Mouse (Mus musculus) heart, adult 2 months (tissue): ENCODE measurements at regions not wholly inside any gene's neighbourhood (a gene's known extent, or its start where the extent isn't known, plus 50 kb on each side); places are given as distances from the start of the nearest gene placed in this dataset.

ENCODE experiments used
- CTCF ChIP-seq: fragments of 200-600 bp; IDR thresholded peaks from 2 replicates; pipeline ENCODE4 v1.8.1; 2022; ENCODE audit warnings: antibody characterized with exemption, mild to moderate bottlenecking, moderate library complexity
- EP300 ChIP-seq: fragments of 200-500 bp; IDR thresholded peaks from 2 replicates; pipeline ENCODE4 v1.6.1; 2011; ENCODE audit warnings: low read depth, low read length, control low read depth; ENCODE audit not compliant: insufficient read depth
- POLR2A ChIP-seq: fragments of 200-500 bp; IDR thresholded peaks from 2 replicates; pipeline ENCODE4 v1.6.1; 2011; ENCODE audit warnings: mild to moderate bottlenecking, low read depth, low read length, control low read depth; ENCODE audit not compliant: insufficient read depth

GRCm38 (mm10) chr6:140961987-140962386 lies 232.9 kb downstream of the Gm11077 start:
- no peak for TF ChIP-seq CTCF
- no peak for TF ChIP-seq POLR2A
- TF ChIP-seq EP300 = no peak
